Mouse (Mus musculus): ENCODE measurements at regions not wholly inside any gene's neighbourhood (a gene's known extent, or its start where the extent isn't known, plus 50 kb on each side); places are given as distances from the start of the nearest gene placed in this dataset.

DNA sequence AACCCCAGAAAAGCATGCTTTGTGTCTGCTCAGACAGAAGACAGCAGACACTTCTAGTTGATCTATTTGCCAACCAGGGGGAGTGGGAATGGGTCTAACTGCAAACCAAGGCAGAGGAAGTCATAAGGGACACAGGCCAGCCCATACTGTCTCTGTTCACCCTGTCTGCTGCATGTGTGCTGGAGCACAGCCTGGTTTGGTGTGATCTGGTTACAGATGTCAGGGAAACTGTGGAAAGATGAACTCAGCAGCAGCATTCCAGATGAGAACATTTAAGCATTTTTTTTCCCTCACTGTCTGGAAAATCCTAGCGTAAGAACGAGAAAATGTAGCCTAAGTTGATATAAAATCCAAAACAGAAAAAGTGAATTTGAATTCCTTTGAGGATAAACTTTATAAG is 336.2 kb downstream of the Ptprc start:
- H3K36me3 ChIP-seq (ENCODE audit: control insufficient read depth, insufficient read depth, low read length, poor library complexity, severe bottlenecking), result no peaks in the 10 kb centered on the region
- TF ChIP-seq ZC3H11A (IDR thresholded peaks at IDR 0.05; ENCODE audit: borderline replicate concordance, low read depth, low read length), result no peak
- in situ Hi-C loops (cut with MboI; ENCODE audit: low sequenced_read_pairs in 2 of 2, unreplicated experiment in 2 of 2), result no loop called here
- no peak overlapping the region for H3K9ac ChIP-seq (ENCODE audit: insufficient read depth, low read depth, low read length, poor library complexity, severe bottlenecking)
- DNase-seq (ENCODE audit: low read depth, low spot score), result no peak
- no peaks in the 10 kb centered on the region for H3K4me1 ChIP-seq (ENCODE audit: control insufficient read depth in 2 of 2, insufficient read depth in 2 of 2, low read length in 2 of 2, poor library complexity in 1 of 2)
- H3K9me3 ChIP-seq (ENCODE audit: control insufficient read depth, insufficient read depth, low read depth, low read length), result no peaks in the 10 kb centered on the region
- H3K4me3 ChIP-seq (ENCODE audit: insufficient read depth in 1 of 2, low read depth in 1 of 2, low read length in 2 of 2, poor library complexity in 1 of 2, severe bottlenecking in 1 of 2), result no peak overlapping the region
- no peak overlapping the region for H3K27ac ChIP-seq (ENCODE audit: insufficient read depth, low read depth, low read length, poor library complexity, severe bottlenecking)

DNA sequence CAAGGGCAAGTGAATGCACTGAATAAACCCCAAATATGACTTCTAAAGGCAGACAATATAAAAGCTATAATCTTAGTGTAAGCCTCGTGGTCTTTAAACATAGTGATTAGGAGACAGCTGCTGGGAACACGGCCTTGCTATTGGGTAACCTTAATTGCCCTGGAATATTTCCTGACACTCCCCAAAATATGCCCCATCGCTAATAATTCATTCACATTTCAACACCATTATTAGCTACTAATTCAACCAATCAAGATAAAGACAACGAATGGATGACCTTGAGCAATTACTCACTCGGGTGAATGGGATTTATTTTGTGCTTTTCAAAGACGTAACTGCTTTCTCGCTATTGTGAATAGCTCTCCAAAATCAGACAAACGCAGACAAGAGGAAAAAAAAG is 337.2 kb downstream of the Ptprc start:
- Histone ChIP-seq H3K27ac (ENCODE audit: insufficient read depth, low read depth, low read length, poor library complexity, severe bottlenecking) (no peak overlapping the region), H3K36me3 (ENCODE audit: control insufficient read depth, insufficient read depth, low read length, poor library complexity, severe bottlenecking) (no peaks in the 10 kb centered on the region), H3K4me1 (ENCODE audit: control insufficient read depth in 2 of 2, insufficient read depth in 2 of 2, low read length in 2 of 2, poor library complexity in 1 of 2) (no peaks in the 10 kb centered on the region), H3K9ac (ENCODE audit: insufficient read depth, low read depth, low read length, poor library complexity, severe bottlenecking) (no peak overlapping the region), H3K9me3 (ENCODE audit: control insufficient read depth, insufficient read depth, low read depth, low read length) (no peaks in the 10 kb centered on the region), H3K4me3 (ENCODE audit: insufficient read depth in 1 of 2, low read depth in 1 of 2, low read length in 2 of 2, poor library complexity in 1 of 2, severe bottlenecking in 1 of 2) (no peak overlapping the region)
- in situ Hi-C loops (cut with MboI; ENCODE audit: low sequenced_read_pairs in 2 of 2, unreplicated experiment in 2 of 2), result no loop called here
- no peak for TF ChIP-seq ZC3H11A (IDR thresholded peaks at IDR 0.05; ENCODE audit: borderline replicate concordance, low read depth, low read length)
- no peak for DNase-seq (ENCODE audit: low read depth, low spot score)

DNA sequence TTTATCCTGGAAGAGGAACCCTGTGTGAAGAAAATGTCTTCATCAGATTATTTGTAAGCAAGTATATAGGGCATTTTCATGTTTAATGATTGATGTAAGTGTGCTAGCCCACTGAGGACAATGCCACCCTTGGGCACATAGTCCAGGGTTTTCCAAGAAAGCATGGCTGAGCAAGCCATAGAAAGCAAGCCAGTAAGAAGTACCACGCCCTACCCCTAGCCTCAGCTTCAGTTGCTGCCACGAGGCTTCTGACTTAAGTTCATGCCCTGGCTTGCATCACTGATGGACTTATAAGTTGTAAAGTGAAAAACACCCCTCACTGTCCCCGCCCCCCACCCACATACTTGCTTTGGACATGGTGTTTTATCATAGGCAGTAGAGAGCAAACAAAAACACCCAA is 342.0 kb downstream of the Ptprc start:
- no peak overlapping the region for H3K27ac ChIP-seq (ENCODE audit: insufficient read depth, low read depth, low read length, poor library complexity, severe bottlenecking)
- H3K9me3 ChIP-seq (ENCODE audit: control insufficient read depth, insufficient read depth, low read depth, low read length), result no peaks in the 10 kb centered on the region
- H3K9ac ChIP-seq (ENCODE audit: insufficient read depth, low read depth, low read length, poor library complexity, severe bottlenecking), result no peak overlapping the region
- in situ Hi-C loops (cut with MboI; ENCODE audit: low sequenced_read_pairs in 2 of 2, unreplicated experiment in 2 of 2), result no loop called here
- no peak for DNase-seq (ENCODE audit: low read depth, low spot score)
- no peaks in the 10 kb centered on the region for H3K4me1 ChIP-seq (ENCODE audit: control insufficient read depth in 2 of 2, insufficient read depth in 2 of 2, low read length in 2 of 2, poor library complexity in 1 of 2)
- H3K36me3 ChIP-seq (ENCODE audit: control insufficient read depth, insufficient read depth, low read length, poor library complexity, severe bottlenecking), result no peaks in the 10 kb centered on the region
- TF ChIP-seq MAFK (IDR thresholded peaks at IDR 0.05; ENCODE audit: insufficient read depth, low read depth, low read length) (no peak), CHD2 (IDR thresholded peaks at IDR 0.05; ENCODE audit: low read depth, low read length) (no peak), ZC3H11A (IDR thresholded peaks at IDR 0.05; ENCODE audit: borderline replicate concordance, low read depth, low read length) (no peak), ZNF384 (IDR thresholded peaks at IDR 0.05; ENCODE audit: low read depth, low read length) (no peak), HCFC1 (IDR thresholded peaks at IDR 0.05; ENCODE audit: borderline replicate concordance, insufficient read depth, low read length) (no peak)
- H3K4me3 ChIP-seq (ENCODE audit: insufficient read depth in 1 of 2, low read depth in 1 of 2, low read length in 2 of 2, poor library complexity in 1 of 2, severe bottlenecking in 1 of 2), result no peak overlapping the region

DNA sequence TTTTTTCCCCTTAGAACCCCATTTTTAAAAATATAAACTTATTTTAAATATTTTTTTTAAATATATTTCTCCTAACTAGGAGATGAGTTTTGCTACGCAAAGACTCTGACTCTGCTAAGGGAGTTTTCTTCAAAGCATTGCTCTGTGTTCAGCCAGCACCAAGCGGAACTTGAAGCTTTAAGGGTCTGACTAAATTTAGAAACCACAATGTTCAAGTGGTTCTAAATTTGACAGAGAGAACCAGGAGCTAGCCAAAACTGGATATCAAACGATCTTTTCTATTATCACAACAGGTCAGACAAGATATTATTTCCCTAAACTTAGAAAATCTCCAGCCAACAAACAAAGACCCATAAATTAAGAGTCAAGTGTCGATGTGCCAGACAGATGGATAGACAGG is 344.2 kb downstream of the Ptprc start:
- Histone ChIP-seq H3K4me3 (ENCODE audit: insufficient read depth in 1 of 2, low read depth in 1 of 2, low read length in 2 of 2, poor library complexity in 1 of 2, severe bottlenecking in 1 of 2) (no peak overlapping the region), H3K27ac (ENCODE audit: insufficient read depth, low read depth, low read length, poor library complexity, severe bottlenecking) (no peak overlapping the region)
- in situ Hi-C loops (cut with MboI; ENCODE audit: low sequenced_read_pairs in 2 of 2, unreplicated experiment in 2 of 2), result no loop called here

DNA sequence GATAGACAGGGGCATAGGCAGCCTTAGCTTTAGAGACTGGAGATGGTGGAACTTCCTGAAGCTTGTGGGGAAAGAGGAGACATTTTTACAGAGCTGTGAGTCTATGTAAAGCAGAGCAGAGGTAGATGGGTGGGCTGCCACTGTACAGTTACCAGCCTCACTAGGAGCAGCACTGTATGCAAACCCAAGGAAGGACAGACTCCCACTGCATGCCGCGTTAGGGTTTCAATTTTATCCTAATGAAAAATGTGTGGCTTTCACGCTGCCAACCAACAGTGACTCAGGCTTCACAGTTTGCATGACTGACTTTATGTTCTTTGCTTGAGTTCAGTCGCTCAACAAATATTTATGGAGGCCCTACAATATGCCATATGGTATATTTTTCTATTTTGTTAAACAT is 348.1 kb downstream of the Ptprc start:
- H3K36me3 ChIP-seq (ENCODE audit: control insufficient read depth, insufficient read depth, low read length, poor library complexity, severe bottlenecking), result no peaks in the 10 kb centered on the region
- no peak for TF ChIP-seq CHD2 (IDR thresholded peaks at IDR 0.05; ENCODE audit: low read depth, low read length)
- no peak for TF ChIP-seq MAFK (IDR thresholded peaks at IDR 0.05; ENCODE audit: insufficient read depth, low read depth, low read length)
- TF ChIP-seq ZC3H11A (IDR thresholded peaks at IDR 0.05; ENCODE audit: borderline replicate concordance, low read depth, low read length), result no peak
- TF ChIP-seq HCFC1 (IDR thresholded peaks at IDR 0.05; ENCODE audit: borderline replicate concordance, insufficient read depth, low read length), result no peak
- no peak for TF ChIP-seq ZNF384 (IDR thresholded peaks at IDR 0.05; ENCODE audit: low read depth, low read length)
- in situ Hi-C loops (cut with MboI; ENCODE audit: low sequenced_read_pairs in 2 of 2, unreplicated experiment in 2 of 2), result no loop called here
- H3K27ac ChIP-seq (ENCODE audit: insufficient read depth, low read depth, low read length, poor library complexity, severe bottlenecking), result no peak overlapping the region
- DNase-seq (ENCODE audit: low read depth, low spot score), result no peak
- no peaks in the 10 kb centered on the region for H3K4me1 ChIP-seq (ENCODE audit: control insufficient read depth in 2 of 2, insufficient read depth in 2 of 2, low read length in 2 of 2, poor library complexity in 1 of 2)
- H3K9me3 ChIP-seq (ENCODE audit: control insufficient read depth, insufficient read depth, low read depth, low read length), result no peaks in the 10 kb centered on the region
- H3K4me3 ChIP-seq (ENCODE audit: insufficient read depth in 1 of 2, low read depth in 1 of 2, low read length in 2 of 2, poor library complexity in 1 of 2, severe bottlenecking in 1 of 2), result no peak overlapping the region
- H3K9ac ChIP-seq (ENCODE audit: insufficient read depth, low read depth, low read length, poor library complexity, severe bottlenecking), result no peak overlapping the region

More for the DNA sequence above, 344.2 kb downstream of the Ptprc start:
- no peak overlapping the region for H3K9ac ChIP-seq (ENCODE audit: insufficient read depth, low read depth, low read length, poor library complexity, severe bottlenecking)
- TF ChIP-seq ZNF384 (IDR thresholded peaks at IDR 0.05; ENCODE audit: low read depth, low read length) (no peak), HCFC1 (IDR thresholded peaks at IDR 0.05; ENCODE audit: borderline replicate concordance, insufficient read depth, low read length) (no peak), MAFK (IDR thresholded peaks at IDR 0.05; ENCODE audit: insufficient read depth, low read depth, low read length) (no peak), CHD2 (IDR thresholded peaks at IDR 0.05; ENCODE audit: low read depth, low read length) (no peak), ZC3H11A (IDR thresholded peaks at IDR 0.05; ENCODE audit: borderline replicate concordance, low read depth, low read length) (no peak)
- DNase-seq (ENCODE audit: low read depth, low spot score), result no peak
- H3K4me1 ChIP-seq (ENCODE audit: control insufficient read depth in 2 of 2, insufficient read depth in 2 of 2, low read length in 2 of 2, poor library complexity in 1 of 2), result no peaks in the 10 kb centered on the region
- no peaks in the 10 kb centered on the region for H3K36me3 ChIP-seq (ENCODE audit: control insufficient read depth, insufficient read depth, low read length, poor library complexity, severe bottlenecking)
- H3K9me3 ChIP-seq (ENCODE audit: control insufficient read depth, insufficient read depth, low read depth, low read length), result no peaks in the 10 kb centered on the region

All from ES-E14 (cell line).